8 mouse cellular contexts compared by ENCODE assay signal in genomic region chr5:20701483-20702421, GRCm38 (mm10).
A peak's percentile ranks its signal among the peaks of the same experiment; 100 is the strongest.
DNase-seq lines count a peak whose midpoint lies in the region; ATAC-seq lines count a peak whose summit lies in the region.

No protein-coding gene starts in this region.

- peak; percentile 92 for ATAC-seq in megakaryocyte, adult 5-6 weeks (ENCODE audit: poor library complexity, severe bottlenecking)

- DNase-seq in ZHBTc4 (ENCODE audit: low read depth, low spot score) = peak; percentile 95
- peak; percentile 56 to 81 for DNase-seq in cerebellum, postnatal 4 days (ENCODE audit: low spot score in 2 of 2)
- DNase-seq in gastrocnemius, adult 8-10 months (ENCODE audit: low spot score in 2 of 2) = peak; percentile 81 to 83
- DNase-seq in hindlimb bud, embryonic 11.5 days (ENCODE audit: extremely low spot score, low read depth, low spot score) = peak; percentile 91
- DNase-seq in left cerebral cortex, adult 8-10 months (ENCODE audit: low spot score in 2 of 2) = peak; percentile 77 to 89
- DNase-seq in right cerebral cortex, adult 18-20 months = peak; percentile 92
- peak; percentile 74 for DNase-seq in urinary bladder, adult 2 months (ENCODE audit: low spot score)

Comparison
In these comparisons a context has a peak if more than half of its experiments do, and no peak if none do; other contexts are left out.
1. Peak in every context shown above with its lines: DNase-seq and ATAC-seq.